Mouse (Mus musculus): ENCODE data around the gene Vamp2.
A peak's percentile ranks its signal among the peaks of the same experiment; 100 is the strongest.

The Vamp2 gene

DNA sequence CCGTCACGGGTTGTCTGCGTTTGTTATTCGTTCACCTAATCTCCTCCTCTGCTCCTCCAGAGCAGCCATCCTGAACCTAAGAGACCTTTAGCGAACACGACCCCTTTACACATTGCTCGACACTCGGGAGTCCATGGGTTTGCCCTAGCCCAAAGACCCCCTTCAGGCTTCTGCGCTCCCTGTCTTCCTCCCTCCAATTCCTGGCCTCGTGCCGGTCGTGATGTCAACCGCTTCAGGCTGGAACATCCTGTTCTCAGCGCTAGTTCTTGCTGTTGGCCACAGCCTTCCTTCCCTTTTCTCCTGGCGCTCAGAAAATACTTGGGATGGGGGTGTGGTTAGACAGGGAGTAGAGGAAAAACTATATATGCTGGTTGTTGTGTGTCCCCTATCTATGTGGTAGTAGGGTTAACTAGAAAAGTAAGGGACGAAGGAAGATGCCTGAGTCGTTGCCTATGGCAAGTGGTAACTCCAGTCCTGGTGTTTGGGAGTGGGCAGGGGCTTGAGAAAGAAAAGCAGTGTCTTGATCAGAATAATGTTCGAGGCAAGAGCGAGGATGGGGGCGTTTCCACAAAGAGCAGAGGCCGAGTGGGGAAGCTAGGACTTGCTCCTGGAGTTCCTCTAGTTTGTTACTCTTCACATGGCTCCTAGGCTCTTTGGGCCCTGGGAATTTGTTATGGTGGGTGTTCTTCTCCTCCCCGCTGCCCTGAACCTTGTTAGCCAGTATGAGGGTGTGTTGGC, 11.1 kb downstream of the Vamp2 start:
- no peak for DNase-seq (ENCODE audit: low read depth, low spot score)

DNA sequence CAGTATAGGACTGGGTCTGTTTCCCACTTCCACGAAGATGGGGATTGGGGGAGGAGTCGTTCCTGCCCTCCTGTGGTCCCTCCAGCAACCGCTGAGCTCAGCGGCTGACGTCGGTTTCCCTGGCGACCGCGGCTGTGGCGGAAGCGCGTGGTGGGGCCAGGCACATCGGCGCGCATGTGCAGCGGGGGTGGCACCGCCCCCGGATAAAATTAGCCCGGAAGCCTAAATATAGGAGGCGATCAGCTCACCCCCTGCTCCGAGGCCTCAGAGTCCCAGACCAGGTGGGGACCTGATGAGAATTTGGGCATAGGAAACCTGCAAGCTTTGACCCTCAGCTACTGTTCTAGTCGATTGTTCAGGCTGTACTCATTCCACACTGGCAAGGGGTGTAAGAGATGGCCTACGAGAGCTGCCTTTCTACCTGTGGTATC, 11.6 kb downstream of the Vamp2 start:
- no peak for DNase-seq (ENCODE audit: low read depth, low spot score)

DNA sequence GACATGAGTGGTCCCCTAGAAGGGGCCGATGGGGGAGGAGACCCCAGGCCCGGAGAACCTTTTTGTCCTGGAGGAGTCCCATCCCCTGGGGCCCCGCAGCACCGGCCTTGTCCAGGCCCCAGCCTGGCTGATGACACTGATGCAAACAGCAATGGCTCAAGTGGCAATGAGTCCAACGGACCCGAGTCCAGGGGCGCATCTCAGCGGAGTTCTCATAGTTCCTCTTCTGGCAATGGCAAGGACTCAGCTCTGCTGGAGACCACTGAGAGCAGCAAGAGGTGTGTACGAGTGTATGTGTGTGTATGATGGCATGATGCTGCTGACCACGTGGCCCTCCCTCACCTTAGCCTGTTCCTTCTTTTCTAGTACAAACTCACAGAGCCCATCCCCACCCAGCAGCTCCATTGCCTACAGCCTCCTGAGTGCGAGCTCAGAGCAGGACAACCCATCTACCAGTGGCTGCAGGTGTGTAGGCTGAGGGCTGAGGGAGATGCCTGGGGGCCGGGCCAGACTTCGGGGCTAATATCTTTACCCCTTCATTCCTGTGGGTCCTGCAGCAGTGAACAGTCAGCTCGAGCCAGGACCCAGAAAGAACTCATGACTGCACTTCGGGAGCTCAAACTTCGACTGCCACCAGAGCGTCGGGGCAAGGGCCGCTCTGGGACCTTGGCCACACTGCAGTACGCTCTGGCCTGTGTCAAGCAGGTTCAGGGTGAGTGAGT, 12.5 kb downstream of the Vamp2 start:
- no peak for DNase-seq (ENCODE audit: low read depth, low spot score)

DNA sequence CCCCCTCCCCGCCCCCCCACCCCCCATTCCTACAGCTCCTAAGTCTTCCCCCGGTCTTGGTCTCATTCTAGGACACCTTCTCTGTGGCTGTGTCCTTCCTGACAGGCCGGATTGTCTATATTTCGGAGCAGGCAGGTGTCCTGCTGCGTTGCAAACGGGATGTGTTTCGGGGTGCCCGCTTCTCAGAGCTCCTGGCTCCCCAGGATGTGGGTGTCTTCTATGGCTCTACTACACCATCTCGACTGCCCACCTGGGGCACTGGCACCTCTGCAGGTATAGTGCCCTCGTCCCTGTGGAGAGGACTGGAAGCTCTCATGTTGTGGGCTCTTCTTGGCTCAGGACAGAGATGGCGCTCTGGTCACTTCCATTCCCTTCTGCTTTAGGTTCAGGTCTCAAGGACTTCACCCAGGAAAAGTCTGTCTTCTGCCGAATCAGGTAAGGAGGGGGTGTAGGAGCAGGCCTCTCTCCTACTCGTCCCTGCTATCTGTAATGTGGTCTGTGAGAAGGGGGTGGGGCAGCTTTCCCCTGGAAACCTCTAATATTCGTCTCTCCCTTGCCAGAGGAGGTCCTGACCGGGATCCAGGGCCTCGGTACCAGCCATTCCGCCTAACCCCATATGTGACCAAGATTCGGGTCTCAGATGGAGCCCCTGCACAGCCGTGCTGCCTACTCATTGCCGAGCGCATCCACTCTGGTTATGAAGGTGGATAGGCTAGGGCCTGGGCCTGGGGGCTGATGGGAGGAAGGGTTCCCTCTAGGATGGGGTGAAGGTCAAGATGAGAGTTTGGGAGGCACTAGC, 13.5 kb downstream of the Vamp2 start:
- no peak for DNase-seq (ENCODE audit: low read depth, low spot score)

DNA sequence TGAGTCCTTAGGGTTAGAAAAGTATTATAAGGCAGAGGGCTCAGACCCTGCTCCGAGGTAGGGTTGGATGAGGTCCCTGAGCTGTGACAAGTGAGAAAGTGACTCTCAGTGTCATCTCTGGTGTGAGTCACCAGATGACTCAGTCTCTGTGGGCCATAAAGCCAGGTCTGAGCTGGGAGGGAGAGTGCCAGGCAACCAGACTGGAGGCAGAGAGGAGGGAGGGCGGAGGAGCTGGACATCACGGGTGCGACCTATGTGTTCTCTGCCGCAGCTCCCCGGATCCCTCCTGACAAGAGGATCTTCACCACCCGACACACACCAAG, 14.1 kb downstream of the Vamp2 start:
- DNase-seq (ENCODE audit: low read depth, low spot score) = no peak

DNA sequence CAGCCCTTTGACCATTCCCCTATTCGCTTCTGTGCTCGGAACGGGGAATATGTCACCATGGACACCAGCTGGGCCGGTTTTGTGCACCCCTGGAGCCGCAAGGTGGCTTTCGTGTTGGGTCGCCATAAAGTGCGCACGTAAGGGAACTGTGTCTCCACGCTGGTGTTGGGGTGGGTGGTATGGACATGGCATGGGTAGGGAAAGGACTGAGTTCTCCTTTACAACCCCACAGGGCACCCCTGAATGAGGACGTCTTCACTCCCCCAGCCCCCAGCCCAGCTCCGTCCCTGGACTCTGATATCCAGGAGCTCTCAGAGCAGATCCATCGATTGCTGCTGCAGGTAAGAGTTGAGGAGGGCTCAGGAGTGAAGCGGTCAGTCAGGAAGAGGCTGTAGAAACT, 14.8 kb downstream of the Vamp2 start:
- DNase-seq (ENCODE audit: low read depth, low spot score) = no peak

DNA sequence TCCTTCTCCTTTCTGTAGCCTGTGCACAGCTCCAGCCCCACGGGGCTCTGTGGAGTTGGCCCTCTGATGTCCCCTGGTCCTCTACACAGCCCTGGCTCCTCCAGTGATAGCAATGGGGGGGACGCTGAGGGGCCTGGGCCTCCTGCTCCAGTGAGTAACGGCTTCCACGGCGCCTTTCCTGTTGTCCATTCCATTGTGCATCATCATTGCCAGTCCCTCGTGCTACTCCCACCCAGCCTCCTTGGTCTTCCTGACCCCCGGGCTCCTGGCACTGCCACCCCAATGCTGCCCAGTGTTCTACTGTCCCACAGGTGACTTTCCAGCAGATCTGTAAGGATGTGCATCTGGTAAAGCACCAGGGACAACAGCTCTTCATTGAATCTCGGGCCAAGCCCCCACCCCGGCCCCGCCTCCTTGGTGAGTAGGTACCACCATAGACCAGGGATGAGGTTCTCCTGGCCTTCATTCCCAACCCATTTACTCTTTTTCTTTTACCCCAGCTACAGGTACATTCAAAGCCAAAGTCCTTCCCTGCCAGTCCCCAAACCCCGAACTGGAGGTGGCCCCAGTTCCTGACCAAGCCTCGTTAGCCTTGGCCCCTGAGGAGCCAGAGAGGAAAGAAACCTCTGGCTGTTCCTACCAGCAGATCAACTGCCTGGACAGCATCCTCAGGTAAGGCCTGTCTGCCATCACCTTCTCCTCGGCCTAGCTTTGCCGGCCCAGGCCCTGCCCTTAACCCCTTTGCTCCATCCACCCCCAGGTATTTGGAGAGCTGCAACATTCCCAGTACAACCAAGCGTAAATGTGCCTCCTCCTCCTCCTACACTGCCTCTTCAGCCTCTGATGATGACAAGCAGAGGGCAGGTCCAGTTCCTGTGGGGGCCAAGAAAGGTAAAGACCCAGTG, 15.5 kb downstream of the Vamp2 start:
- DNase-seq (ENCODE audit: low read depth, low spot score) = no peak

DNA sequence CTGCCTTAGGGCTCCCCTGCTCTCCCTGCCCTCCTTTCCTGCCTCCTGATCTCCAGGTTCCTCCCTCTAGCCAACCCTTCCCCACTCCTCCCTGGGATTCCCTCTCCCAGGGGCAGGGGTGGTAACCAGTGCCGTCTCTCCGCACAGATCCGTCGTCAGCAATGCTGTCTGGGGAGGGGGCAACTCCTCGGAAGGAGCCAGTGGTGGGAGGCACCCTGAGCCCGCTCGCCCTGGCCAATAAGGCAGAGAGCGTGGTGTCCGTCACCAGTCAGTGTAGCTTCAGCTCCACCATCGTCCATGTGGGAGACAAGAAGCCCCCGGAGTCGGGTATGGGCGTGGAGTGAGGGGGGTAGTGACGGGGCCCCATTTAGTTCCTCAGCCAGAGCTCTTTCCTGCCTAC, 16.2 kb downstream of the Vamp2 start:
- no peak for DNase-seq (ENCODE audit: low read depth, low spot score)

DNA sequence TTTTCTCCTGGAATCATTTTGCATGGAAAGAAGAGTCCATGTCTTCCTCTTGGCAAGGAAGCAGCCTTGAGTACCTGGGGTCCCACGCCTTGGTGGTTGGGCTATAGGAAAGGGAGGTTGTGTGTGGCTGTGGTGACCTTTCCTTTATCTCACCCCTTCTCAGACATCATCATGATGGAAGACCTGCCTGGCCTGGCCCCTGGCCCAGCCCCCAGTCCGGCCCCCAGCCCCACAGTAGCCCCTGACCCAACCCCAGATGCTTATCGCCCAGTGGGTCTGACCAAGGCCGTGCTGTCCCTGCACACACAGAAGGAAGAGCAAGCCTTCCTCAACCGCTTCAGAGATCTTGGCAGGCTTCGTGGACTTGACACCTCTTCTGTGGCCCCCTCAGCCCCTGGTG, 16.9 kb downstream of the Vamp2 start:
- DNase-seq (ENCODE audit: low read depth, low spot score) = no peak

DNA sequence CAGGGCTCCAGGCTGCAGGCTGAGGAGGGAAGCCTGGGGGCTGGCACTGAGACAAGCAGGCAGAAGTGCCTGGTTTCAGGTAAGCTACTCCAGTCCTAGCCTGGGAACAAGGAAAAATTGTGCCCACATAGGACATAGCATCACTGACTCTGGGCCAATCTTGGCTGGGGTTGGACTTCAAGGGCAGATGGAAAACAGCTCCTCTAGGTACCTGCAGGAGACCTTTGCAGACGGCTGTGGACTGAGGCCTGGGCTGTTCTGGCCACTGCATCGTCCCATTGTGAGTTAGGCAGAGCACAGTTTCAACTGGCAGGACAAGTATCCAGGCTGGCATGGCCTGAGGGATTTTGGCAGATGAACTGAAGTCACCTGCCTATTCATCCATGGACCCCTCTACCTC, 17.5 kb downstream of the Vamp2 start:
- no peak for DNase-seq (ENCODE audit: low read depth, low spot score)

DNA sequence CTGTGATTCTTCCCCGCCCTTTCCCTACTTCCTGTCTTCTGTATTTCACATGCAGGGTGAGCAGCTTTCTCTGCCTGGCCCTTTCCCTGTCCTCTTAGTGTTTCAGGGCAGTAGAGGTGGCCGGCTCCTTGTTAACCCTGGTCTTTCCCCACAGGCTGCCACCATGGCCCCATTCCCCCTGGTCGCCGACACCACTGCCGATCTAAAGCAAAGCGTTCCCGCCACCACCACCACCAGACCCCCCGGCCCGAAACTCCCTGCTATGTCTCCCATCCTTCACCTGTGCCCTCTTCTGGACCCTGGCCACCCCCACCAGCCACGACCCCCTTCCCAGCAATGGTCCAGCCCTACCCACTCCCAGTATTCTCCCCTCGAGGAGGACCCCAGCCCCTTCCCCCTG, 18.0 kb downstream of the Vamp2 start:
- DNase-seq (ENCODE audit: low read depth, low spot score) = no peak

DNA sequence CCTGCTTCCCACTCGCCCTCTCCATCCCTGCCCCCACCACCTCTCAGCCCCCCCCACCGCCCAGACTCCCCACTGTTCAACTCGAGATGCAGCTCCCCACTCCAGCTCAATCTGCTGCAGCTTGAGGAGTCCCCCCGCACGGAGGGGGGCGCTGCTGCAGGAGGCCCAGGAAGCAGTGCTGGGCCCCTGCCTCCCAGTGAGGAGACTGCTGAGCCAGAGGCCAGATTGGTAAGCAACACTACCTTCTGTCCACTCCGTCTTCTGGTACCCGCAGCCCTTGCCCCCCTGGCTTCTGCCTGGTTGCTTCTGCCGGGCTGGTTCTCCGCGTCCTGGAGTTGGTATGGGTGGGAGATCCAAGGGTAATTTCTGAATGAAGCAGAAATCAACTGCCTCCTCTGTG, 18.6 kb downstream of the Vamp2 start:
- no peak for DNase-seq (ENCODE audit: low read depth, low spot score)

DNA sequence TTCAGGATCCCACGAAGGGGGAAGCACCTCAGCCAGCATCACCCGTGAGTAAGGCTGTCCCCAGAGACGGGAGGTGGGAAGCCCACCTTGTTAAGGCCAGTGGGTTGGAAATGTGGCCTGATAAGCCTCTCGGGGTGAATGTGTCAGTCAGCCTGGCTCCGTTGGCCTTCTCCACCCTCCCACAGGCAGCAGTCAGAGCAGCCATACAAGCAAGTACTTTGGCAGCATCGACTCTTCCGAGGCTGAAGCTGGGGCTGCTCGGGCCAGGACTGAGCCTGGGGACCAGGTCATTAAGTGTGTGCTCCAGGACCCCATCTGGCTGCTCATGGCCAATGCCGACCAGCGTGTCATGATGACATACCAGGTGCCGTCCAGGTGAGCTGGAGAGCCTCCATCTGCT, 19.4 kb downstream of the Vamp2 start:
- DNase-seq (ENCODE audit: low read depth, low spot score) = no peak

DNA sequence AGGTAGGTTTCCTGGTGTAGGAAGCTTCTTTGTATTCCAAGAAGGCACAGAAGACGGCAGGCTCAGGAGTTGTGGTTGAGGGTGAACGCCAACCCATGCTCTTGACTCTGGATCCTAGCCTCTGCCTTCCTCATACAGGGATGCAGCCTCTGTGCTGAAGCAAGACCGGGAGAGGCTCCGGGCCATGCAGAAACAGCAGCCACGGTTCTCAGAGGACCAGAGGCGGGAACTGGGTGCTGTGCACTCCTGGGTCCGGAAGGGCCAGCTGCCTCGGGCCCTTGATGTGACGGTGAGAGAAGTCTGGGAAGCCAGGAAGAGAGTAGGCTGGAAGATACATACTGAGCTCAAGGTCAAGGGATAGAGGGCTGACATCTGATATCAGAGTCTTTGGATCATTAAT, 19.9 kb downstream of the Vamp2 start:
- no peak for DNase-seq (ENCODE audit: low read depth, low spot score)

DNA sequence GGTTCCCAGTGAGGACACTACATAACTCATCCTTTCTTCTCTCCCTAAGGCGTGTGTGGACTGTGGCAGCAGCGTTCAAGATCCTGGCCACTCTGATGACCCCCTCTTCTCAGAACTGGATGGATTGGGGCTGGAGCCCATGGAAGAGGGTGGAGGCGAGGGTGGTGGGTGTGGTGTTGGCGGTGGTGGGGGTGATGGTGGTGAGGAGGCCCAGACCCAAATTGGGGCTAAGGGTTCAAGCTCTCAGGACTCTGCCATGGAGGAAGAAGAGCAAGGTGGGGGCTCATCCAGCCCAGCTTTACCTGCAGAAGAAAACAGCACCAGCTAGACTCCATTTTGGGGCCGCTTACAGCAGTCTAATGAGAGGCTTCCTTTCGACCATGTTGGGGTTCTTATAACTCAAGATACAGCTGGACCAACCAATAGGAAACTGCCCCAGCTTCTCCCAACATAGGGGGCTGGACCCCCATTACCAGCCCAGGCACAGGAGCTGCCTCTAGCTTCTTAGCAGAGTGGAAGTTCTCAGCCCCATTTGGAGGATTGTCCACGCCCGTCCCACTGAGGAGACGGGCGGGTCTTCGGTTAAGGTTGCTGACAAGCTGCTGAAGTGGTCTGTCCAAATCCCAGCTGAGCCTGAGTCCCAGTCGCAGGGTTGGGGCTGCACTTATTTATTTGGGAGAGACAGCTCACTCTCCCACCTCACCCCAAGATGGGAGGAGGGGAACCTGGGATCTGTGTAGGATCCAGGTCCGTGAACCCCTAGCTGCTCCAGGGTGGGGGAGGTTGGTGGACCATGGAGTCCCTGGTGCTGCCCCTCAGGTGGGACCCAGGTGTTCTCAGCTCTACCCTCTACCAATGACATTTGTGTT, 21.0 kb downstream of the Vamp2 start:
- no peak for DNase-seq (ENCODE audit: low read depth, low spot score)

DNA sequence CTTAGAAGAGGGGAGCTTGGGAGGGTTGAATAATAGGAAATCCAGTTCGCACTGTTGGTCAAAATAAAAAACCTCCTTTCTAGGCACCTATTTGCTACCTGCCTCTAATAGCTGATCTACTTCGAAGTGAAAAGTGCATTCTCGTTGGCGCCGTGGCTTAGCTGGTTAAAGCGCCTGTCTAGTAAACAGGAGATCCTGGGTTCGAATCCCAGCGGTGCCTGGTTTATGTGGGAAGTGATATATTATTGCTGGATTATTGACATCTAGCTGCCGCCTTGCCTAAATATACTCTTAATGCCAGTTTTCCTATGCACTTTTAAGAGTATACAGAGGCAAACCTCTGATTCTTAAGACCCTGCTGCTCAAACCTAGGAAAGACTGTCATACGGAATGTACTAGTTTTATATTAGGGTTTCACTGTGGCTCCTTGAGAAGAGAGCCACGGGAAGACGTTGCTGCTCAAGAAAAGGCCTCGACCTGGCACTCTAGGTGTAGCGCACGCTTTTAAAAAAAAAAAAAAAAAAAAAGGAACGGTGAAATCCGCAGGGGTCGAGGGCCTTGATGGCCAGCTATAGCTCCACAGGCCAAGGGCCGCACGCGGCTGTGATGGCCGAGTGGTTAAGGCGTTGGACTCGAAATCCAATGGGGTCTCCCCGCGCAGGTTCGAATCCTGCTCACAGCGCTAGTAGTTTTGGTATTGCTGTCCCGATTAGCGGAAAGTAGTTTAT, 22.2 kb downstream of the Vamp2 start:
- DNase-seq (ENCODE audit: low read depth, low spot score) = peak; percentile 84

DNA sequence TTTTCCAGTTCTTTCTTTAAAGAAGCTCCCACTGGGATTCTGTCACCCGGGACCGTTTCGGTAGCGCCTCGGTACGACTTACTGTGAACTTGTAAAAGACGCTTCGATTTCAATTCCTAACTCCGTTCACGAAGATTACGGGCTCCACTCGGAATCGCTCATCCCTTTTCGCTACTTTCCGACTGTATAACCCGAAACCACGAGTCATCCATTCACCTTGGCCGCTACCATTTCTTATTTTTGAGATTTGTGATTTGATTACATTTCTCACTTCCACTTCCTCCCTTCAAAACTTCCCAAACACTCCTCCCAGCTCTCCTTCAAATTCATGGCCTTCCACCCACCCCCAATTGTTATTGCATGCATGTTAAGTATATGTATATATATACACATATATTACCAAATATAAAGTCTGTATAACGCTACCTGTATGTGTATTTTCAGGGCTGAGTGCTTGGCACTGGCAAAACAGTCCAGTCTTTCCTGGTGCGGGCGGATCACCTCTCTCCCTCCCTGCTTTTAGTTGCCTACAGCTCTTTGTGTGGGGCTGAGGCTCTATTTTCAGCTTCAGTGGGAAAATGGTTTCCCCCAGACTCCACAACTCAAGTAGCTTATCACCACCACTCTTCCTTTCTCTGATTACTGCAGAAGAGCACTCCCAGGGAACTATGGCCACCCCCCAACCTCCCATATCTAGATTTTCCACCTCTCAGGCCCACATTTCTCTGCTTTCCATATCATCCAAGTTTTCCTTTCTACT, 22.9 kb downstream of the Vamp2 start:
- no peak for DNase-seq (ENCODE audit: low read depth, low spot score)

DNA sequence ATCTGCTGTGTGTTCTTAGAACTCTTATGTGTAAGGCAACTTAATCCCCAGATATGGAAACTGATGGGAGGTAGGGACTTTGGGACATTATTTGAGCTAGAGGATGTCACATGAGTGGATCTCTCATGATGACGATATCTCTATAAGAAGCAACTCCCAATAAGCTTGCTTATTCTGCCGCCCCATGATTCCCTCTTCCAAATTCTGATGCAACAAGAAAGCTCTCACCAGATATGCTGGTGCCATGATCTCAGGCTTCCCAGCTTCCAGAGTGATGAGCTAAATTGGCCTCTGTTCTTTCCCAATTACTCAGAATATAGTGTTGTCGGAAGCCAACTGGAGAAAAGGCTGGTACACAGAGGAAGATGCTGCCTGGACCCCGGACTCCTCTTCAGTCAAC, 23.6 kb downstream of the Vamp2 start:
- no peak for DNase-seq (ENCODE audit: low read depth, low spot score)

DNA sequence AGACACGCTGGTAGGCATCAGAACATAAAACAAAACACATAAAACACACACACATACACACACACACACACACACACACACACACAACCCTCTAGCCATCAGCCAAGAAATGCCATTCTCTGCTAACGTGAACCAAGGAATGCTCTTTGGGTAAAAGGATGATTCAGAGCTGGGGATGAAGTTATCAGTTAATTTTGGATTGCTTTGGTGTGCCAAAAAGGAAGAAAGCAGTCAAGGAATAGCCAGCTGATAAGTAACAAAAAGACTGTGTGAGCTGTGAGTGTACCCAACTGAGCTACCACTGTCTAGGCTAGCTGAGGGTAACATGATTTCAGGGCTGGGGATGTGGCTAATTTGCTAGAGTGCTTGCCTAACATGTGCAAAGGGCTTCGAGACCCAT, 25.7 kb downstream of the Vamp2 start:
- DNase-seq (ENCODE audit: low read depth, low spot score) = no peak
